Mouse (Mus musculus) layer of hippocampus, adult 2 months (tissue): ENCODE measurements around the gene Tshz2. TPM values are rescaled to one million over a fixed set of nuclear protein-coding genes. Genes with fewer than 3 reads are reported as not detected.

Source experiments
- DNase-seq, 2 experiments: peaks; one replicate each; pipeline ENCODE4 v3.0.0; 2022; ENCODE audit warnings: low spot score in 2 of 2
- H3K27ac ChIP-seq: fragments of 200-600 bp; 2 replicates; pipeline ENCODE4 v1.8.1; 2022
- H3K4me3 ChIP-seq: fragments of 200-600 bp; 2 replicates; pipeline ENCODE4 v1.8.1; 2022; ENCODE audit warnings: mild to moderate bottlenecking
- CTCF ChIP-seq: fragments of 200-600 bp; conservative IDR thresholded peaks from 2 replicates; pipeline ENCODE4 v1.8.1; 2022; ENCODE audit warnings: antibody characterized with exemption, mild to moderate bottlenecking, moderate library complexity
- total RNA-seq, 2 experiments: library from RNA; stranded (reverse); gene quantifications; 2 replicates each; pipeline ENCODE4 v1.2.3; 2021

Gene Tshz2
- total RNA-seq, 2 experiments from 2014 or later, result 25.1 to 33.5 TPM

DNA sequence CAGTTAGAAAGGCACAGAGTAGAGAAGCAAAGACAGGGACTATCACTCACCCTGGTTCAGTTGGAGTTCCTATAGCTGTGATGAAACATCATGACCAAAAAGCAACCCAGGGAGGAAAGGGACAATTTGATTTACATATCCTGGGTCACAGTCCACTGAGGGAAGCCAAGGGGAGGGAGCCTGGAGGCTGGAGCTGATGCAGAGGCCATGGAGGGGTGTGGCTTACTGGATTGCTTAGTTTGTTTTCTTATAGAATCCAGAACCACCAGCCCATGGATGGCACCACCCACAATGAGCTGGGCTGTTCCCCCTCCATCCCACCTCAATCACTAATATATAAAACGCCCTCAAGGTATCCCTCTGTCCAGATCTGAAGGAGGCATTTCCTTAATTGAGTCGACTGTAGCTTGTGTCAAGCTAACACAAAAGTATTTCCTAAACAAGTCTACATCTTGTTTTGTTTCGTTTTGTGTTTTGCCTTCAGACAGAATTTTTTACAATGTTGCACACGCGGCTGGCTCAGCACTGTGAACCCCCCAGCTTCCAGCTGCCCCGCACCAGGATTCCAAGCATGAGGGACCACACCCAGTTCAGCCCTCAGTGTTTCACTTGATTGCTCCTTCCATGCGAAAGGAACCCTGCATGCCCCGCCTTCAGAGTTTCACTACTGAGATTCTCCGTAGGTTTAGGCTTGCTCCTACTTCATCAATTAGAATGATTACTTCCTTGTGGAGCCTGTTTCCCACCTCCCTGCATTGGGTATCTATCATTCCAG, 413.7 kb downstream of the Tshz2 start:
- H3K27ac ChIP-seq, result no peak overlapping the region
- DNase-seq, result no peak

DNA sequence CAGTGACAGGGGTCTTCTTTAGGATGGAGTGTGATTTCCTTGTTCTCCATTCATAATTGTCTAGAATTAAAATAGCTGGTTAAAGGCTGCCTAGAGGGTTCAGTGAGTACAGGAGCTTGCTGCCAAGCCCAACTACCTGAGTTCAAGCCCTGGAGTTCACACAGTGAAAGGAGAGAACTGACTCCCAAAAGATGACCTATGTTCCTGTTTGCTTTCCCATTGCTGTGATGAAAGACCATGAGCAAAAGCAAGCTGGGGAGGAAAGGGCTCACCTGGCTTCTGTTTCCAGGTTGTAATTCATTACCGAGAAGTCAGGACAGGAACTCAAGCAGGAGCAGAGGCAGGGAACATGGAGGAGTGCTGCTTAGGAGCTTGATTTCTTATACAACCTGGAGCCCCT, 416.0 kb downstream of the Tshz2 start:
- DNase-seq, result no peak
- TF ChIP-seq CTCF, result no peak
- no peak overlapping the region for H3K27ac ChIP-seq
- no peak overlapping the region for H3K4me3 ChIP-seq

More for the DNA sequence above, 413.7 kb downstream of the Tshz2 start:
- H3K4me3 ChIP-seq, result no peak overlapping the region
- TF ChIP-seq CTCF, result no peak

DNA sequence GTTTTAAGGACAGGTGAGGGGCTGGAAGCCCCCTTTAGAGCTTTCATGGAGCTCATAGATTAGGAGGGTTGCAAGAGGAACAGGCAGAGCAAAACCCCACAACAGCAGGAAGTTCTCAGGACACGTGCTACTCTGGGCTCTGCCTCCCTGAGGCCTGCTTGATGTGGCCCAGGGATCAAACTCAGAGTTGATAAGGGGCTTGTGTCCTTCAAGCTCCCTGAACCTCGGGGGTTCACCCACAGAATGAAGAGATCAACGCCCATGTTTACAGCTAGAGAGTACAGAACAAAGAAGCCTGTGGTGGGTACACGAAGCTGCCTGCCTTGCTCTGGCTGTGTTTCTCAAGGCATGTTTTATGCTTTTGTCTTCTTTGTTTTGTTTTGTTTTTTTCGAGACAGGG, 417.8 kb downstream of the Tshz2 start:
- no peak overlapping the region for H3K27ac ChIP-seq
- TF ChIP-seq CTCF, result no peak
- no peak for DNase-seq
- no peak overlapping the region for H3K4me3 ChIP-seq

DNA sequence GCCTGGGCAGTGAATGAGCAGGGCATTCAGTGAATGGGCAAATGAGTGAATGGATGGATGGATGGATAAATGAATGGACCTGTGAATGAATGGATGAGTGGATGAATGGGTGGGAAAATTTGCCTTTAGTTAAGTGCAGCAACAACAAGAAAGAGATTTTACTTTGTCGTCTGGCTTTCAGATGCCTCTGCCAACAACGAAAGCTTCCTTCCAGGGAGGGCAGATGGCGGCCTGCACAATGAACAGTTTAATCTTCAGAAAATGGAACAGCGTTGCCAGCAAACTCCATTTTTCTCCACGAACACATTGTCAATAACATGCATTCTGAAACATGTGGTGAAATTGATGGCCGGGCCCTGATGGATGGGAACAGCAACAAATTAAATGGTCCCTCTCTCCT, 418.6 kb downstream of the Tshz2 start:
- H3K4me3 ChIP-seq, result no peak overlapping the region
- no peak overlapping the region for H3K27ac ChIP-seq
- no peak for TF ChIP-seq CTCF
- DNase-seq, result peak; percentile 47 to 62

DNA sequence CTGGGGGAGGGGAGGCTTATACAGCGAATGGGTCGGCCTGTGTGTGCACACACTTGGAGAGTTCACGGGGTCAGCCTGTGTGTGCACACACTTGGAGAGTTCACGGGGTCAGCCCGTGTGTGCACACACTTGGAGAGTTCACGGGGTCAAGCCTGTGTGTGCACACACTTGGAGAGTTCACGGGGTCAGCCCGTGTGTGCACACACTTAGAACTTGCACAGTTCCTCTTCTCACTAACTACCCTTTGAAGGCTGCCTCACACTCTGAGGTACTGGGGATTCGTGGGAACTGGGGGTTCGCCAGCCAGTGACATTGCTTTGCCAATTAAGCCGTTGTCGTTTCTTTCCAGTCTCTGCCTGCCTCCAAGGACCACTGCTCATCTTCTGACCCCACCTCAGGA, 422.1 kb downstream of the Tshz2 start:
- Histone ChIP-seq H3K4me3 (no peak overlapping the region), H3K27ac (no peak overlapping the region)
- DNase-seq, result no peak
- TF ChIP-seq CTCF, result no peak

DNA sequence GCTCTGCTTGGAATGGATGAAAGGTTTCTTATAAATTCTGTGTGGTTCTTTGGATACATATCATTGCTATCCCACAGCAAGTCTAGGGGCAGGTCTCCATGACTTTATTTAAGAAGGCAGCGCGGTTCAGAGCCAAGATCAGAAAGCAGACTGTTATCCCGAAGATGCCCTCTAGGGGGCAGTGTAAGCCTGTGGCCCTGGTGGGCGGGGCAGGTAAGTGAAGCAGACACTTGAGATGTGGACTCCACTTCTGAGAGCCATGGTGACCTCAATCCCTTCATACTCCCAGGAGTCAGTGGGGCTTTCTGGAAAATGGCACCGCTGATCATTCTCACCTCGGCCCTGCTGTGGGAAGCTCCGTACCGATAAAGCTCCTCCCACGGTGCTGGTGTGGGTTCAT, 422.6 kb downstream of the Tshz2 start:
- no peak overlapping the region for H3K27ac ChIP-seq
- peak; percentile 82 for TF ChIP-seq CTCF
- DNase-seq, result peak in 1 of 2 experiments; percentile 17
- H3K4me3 ChIP-seq, result no peak overlapping the region

DNA sequence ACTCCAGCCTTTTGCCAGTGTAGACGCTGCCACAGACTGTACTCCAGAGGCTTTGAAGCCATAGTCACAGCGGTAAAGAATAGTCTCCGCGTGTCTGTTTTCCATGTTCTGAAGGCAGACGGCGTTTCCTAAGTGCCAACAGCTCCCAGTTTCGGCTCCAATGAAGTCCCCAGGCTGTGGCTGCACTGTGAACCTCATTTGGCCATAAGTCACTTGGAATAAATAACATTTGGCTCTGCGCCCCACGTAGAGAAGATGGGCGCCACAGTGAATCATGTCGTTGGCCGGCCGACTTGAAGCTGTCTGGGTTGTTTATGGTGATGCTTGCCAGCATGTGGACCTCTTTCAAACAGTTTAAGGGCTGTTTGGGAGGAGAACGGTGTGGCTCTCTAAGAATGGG, 426.0 kb downstream of the Tshz2 start:
- no peak for TF ChIP-seq CTCF
- Histone ChIP-seq H3K27ac (no peak overlapping the region), H3K4me3 (no peak overlapping the region)
- peak in 1 of 2 experiments; percentile 1 for DNase-seq

DNA sequence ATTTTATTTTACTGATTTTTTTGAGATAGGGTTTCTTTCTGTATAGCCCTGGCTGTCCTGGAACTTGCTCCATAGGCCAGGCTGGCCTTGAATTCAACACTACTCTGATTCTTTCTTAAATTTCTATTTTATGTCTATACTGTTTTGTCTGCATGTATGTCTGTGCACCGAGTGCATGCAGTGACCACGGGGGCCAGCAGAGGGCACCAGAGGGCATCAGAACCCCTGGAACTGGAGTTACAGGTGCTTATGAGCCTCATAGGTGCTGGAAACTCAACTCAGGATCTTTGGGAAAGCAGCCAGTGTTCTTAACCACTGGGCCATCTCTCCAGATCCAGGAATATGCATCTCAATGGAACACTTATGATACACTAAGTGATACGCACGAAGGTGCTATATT, 427.3 kb downstream of the Tshz2 start:
- H3K27ac ChIP-seq, result no peak overlapping the region
- TF ChIP-seq CTCF, result peak; percentile 72
- no peak for DNase-seq
- no peak overlapping the region for H3K4me3 ChIP-seq

DNA sequence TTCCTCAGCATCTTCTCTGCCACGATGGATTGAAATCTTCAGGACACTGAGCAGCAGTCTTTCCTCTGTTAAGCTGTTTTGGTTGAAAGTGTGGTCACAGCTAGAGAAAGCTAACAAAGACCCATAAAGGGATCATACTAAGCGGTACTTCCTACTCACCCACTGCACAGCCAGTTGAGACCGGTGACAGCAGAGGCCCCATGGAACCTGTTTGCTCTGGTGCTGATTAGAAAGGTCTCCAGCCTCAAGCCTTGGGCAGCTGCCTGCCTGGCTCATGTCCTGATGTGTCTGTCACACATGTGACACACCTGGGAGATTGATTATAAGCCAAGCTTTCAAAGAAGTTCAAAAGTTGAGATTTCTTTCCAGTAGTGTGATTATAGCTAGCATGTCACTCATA, 429.6 kb downstream of the Tshz2 start:
- no peak for DNase-seq
- Histone ChIP-seq H3K27ac (no peak overlapping the region), H3K4me3 (no peak overlapping the region)
- no peak for TF ChIP-seq CTCF

DNA sequence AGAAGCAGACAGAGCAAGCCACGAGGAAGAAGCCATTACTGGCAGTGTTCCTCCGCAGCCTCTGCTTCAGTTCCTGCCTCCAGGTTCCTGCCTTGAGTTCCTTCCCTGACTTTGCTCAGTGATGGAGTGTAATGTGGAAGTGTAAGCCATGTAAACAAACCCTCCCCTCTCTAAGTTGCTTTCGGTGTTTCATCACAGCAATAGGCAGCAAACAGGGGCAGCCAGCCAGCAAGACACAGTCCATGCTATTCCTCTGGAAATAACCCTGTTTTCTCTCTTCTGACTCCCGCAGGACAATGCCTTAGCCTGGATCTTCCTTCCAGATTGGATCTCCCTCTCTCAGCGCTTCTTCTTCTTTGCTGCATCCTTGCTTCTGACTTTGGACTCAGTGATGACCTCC, 437.2 kb downstream of the Tshz2 start:
- no peak overlapping the region for H3K27ac ChIP-seq
- DNase-seq, result no peak
- H3K4me3 ChIP-seq, result no peak overlapping the region
- no peak for TF ChIP-seq CTCF

DNA sequence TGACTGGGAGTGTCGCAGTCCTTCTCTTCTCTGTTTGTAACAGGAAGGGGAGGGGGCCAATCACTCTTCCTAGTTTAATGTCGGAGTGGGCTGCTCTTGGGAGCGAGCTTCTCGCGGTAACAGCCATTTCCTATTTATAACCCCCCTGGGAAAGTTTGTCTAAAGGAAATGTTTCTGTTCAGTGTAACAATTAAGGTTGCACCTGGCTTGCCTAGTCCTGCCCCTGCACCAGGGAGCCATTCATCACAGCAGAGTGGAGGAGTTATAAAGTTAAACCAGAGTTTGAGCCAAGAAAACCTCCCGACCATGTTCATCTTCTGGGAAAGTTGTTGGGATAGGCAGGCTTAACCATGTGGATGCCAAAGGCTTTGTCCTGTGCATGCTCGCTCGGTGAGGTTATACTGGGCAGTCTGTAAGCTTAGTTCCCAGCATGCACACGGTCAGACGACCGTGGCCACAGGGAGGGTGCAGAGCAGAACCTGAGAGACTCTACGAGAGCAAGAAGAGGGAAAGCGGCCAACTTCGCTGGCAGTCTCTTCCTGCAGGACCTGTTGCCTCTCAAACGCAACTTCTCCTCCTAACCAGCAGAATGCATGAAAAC, 437.9 kb downstream of the Tshz2 start:
- no peak for DNase-seq
- TF ChIP-seq CTCF, result no peak
- Histone ChIP-seq H3K4me3 (no peak overlapping the region), H3K27ac (no peak overlapping the region)

DNA sequence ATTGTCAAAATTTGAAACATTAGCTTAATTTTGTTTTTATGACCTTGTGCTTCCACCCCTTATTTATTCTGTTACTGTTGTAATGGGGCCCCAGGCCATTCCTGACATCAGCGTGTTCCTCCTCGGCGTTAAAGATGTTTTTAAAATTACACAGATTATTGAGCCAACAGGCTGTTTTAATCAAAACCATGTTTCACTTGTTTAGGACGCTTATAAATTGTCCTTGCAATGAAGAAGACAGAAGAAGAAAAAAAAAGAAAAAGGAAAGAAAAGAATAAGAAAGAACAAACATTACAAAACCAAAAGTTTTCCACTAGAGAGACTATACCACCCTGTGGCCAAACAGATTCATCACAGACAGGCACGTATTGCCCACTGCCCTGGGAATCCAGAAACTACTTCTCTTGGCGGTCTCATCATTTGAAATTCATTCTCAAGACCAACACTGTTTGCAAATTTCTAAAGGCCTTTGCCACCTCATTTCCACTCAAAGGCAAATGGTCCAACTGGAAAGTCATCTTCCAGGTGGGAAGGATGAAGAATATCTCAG, 444.2 kb downstream of the Tshz2 start:
- Histone ChIP-seq H3K27ac (no peak overlapping the region), H3K4me3 (no peak overlapping the region)
- TF ChIP-seq CTCF, result peak; percentile 61
- DNase-seq, result no peak

DNA sequence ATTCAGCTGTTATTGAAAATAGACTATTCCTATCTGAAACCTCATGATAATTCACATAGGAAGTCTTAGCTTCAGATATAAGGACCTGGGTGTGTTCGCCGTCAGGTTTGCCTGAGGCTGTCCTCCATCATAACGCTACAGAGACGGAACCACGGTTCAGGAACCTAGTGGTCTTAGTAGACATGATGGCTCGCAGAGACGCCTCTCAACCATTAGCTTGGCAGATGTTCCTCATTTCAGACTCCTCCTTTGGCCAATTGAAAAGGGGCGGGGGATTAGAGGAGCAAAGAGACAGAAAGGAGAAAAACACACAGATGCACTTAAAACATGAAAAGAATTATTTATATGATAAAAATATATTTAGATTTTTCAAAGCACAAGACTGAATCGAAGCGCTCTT, 445.2 kb downstream of the Tshz2 start:
- H3K4me3 ChIP-seq, result no peak overlapping the region
- no peak overlapping the region for H3K27ac ChIP-seq
- TF ChIP-seq CTCF, result no peak
- DNase-seq, result no peak
